Mouse (Mus musculus): Measurements from ENCODE around the gene Phldb2. TPM values are rescaled to one million over a fixed set of nuclear protein-coding genes. Genes with fewer than 3 reads are reported as not detected.

Phldb2 gene
- total and polyA plus RNA-seq, 2 experiments from 2014 or later, result 32.8 to 33.2 TPM

GRCm38 (mm10) chr16:45832747-45833108 lies 120.7 kb downstream of the Phldb2 start:
- H3K27me3 ChIP-seq (ENCODE audit: control insufficient read depth, insufficient read depth, low read length), result no peaks in the 10 kb centered on the region
- no peaks in the 10 kb centered on the region for H3K9me3 ChIP-seq (replicated peaks; ENCODE audit: control insufficient read depth, low read length)
- TF ChIP-seq CTCF (IDR thresholded peaks at IDR 0.05; ENCODE audit: low read depth) (no peak), EP300 (IDR thresholded peaks at IDR 0.05; ENCODE audit: low read depth) (no peak)
- DNase-seq (ENCODE audit: low spot score) (peak; percentile 38), ATAC-seq (ENCODE audit: insufficient read depth, low read depth) (0 out of 2 replicates have a peak, but pooled peaks have one; percentile 33)
- peaks cover 45% of the 10 kb centered on the region for H3K4me1 ChIP-seq (ENCODE audit: control insufficient read depth, insufficient read depth)
- peaks cover 4% of the 10 kb centered on the region; the same call in 1 of the 2 replicates for H3K36me3 ChIP-seq (replicated peaks; ENCODE audit: control insufficient read depth, insufficient read depth, low read length)
- H3K9ac ChIP-seq (replicated peaks; ENCODE audit: low read depth, low read length), result no peak overlapping the region
- H3K27ac ChIP-seq (ENCODE audit: low read depth), result peak overlapping the region; percentile 67
- 23% methylated on average over 6 of the region's 6 CpGs for WGBS
- no peak overlapping the region for H3K4me3 ChIP-seq (ENCODE audit: low read depth, low read length)
- H3K4me2 ChIP-seq (ENCODE audit: low read depth, low read length), result peak overlapping the region; percentile 1

- WGBS, result 35% methylated on average over 8 of the region's 8 CpGs
- DNase-seq (ENCODE audit: low spot score) (peak; percentile 82), ATAC-seq (ENCODE audit: insufficient read depth, low read depth) (peak; percentile 70)
- Histone ChIP-seq H3K9me3 (replicated peaks; ENCODE audit: control insufficient read depth, low read length) (no peaks in the 10 kb centered on the region), H3K4me1 (ENCODE audit: control insufficient read depth, insufficient read depth) (peaks cover 44% of the 10 kb centered on the region), H3K4me2 (ENCODE audit: low read depth, low read length) (peak overlapping the region; percentile 1; the same call in 1 of the 2 replicates), H3K27me3 (ENCODE audit: control insufficient read depth, insufficient read depth, low read length) (no peaks in the 10 kb centered on the region), H3K27ac (ENCODE audit: low read depth) (peak overlapping the region; percentile 67), H3K9ac (replicated peaks; ENCODE audit: low read depth, low read length) (no peak overlapping the region), H3K4me3 (ENCODE audit: low read depth, low read length) (no peak overlapping the region), H3K36me3 (replicated peaks; ENCODE audit: control insufficient read depth, insufficient read depth, low read length) (peaks cover 4% of the 10 kb centered on the region; the same call in 1 of the 2 replicates)
- TF ChIP-seq CTCF (IDR thresholded peaks at IDR 0.05; ENCODE audit: low read depth), result peak; percentile 49
- TF ChIP-seq EP300 (IDR thresholded peaks at IDR 0.05; ENCODE audit: low read depth), result no peak; the same call in 1 of the 2 replicates
Measured at GRCm38 (mm10) chr16:45832061-45832746, 121.2 kb downstream of the Phldb2 start.

DNA sequence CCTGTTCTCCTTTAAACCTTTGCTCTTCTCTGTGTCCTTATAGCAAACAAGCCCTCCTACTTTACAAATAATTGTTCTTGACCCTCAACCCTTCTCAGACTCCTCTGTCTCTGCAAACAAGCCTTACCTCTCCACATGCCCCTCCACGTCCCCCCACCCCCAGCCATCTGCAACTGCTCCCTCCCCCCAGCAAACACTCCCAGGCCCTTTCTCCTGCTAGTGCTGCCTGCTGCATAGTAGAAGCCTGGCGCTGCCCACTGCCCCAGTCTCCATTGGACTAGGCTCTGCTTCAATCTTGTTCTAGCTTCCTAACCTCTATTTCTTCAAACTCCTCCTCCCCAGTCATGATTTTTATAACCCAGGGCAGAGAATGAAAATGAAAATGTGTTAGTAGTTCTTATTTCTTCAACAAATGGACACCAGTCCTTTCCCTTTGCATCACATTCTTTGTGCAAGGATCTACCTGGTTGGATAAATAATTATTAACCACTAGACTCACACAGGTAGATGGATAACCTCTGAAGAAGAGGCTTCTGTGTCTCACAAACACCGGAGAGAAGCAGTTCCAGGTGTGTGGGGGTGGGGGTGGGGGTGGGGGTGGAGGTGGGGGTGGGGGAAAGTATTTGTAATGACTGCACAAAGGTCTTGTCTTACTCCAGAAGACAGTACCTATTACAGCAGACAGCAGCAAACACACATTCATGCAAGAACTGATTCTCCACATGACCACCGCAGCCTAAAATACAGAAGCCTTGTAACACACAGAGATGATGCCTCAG lies 122.1 kb downstream of the Phldb2 start:
- ATAC-seq (ENCODE audit: insufficient read depth, low read depth) (no peak), DNase-seq (ENCODE audit: low spot score) (no peak)
- H3K36me3 ChIP-seq (replicated peaks; ENCODE audit: control insufficient read depth, insufficient read depth, low read length), result peaks cover 4% of the 10 kb centered on the region; the same call in 1 of the 2 replicates
- no peak overlapping the region for H3K4me2 ChIP-seq (ENCODE audit: low read depth, low read length)
- no peak overlapping the region for H3K4me3 ChIP-seq (ENCODE audit: low read depth, low read length)
- H3K9ac ChIP-seq (replicated peaks; ENCODE audit: low read depth, low read length), result no peak overlapping the region
- WGBS, result 67% methylated on average over 4 of the region's 4 CpGs
- no peaks in the 10 kb centered on the region for H3K9me3 ChIP-seq (replicated peaks; ENCODE audit: control insufficient read depth, low read length)
- peak overlapping the region; percentile 67 for H3K27ac ChIP-seq (ENCODE audit: low read depth)
- no peak for TF ChIP-seq CTCF (IDR thresholded peaks at IDR 0.05; ENCODE audit: low read depth)
- TF ChIP-seq EP300 (IDR thresholded peaks at IDR 0.05; ENCODE audit: low read depth), result no peak
- H3K27me3 ChIP-seq (ENCODE audit: control insufficient read depth, insufficient read depth, low read length), result no peaks in the 10 kb centered on the region
- H3K4me1 ChIP-seq (ENCODE audit: control insufficient read depth, insufficient read depth), result peaks cover 37% of the 10 kb centered on the region

- H3K27ac ChIP-seq (ENCODE audit: low read depth), result no peak overlapping the region
- TF ChIP-seq CTCF (IDR thresholded peaks at IDR 0.05; ENCODE audit: low read depth) (no peak), EP300 (IDR thresholded peaks at IDR 0.05; ENCODE audit: low read depth) (no peak)
- H3K9me3 ChIP-seq (replicated peaks; ENCODE audit: control insufficient read depth, low read length), result no peaks in the 10 kb centered on the region
- WGBS, result 79% methylated on average over 11 of the region's 11 CpGs
- no peak overlapping the region for H3K9ac ChIP-seq (replicated peaks; ENCODE audit: low read depth, low read length)
- H3K27me3 ChIP-seq (ENCODE audit: control insufficient read depth, insufficient read depth, low read length), result no peaks in the 10 kb centered on the region
- DNase-seq (ENCODE audit: low spot score) (no peak), ATAC-seq (ENCODE audit: insufficient read depth, low read depth) (no peak)
- H3K4me2 ChIP-seq (ENCODE audit: low read depth, low read length), result no peak overlapping the region
- H3K36me3 ChIP-seq (replicated peaks; ENCODE audit: control insufficient read depth, insufficient read depth, low read length), result peaks cover 7% of the 10 kb centered on the region
- peaks cover 29% of the 10 kb centered on the region for H3K4me1 ChIP-seq (ENCODE audit: control insufficient read depth, insufficient read depth)
- H3K4me3 ChIP-seq (ENCODE audit: low read depth, low read length), result no peak overlapping the region
Measured at GRCm38 (mm10) chr16:45830096-45830866, 123.1 kb downstream of the Phldb2 start.

GRCm38 (mm10) chr16:45825309-45825708 lies 128.1 kb downstream of the Phldb2 start:
- peaks cover 5% of the 10 kb centered on the region for H3K4me1 ChIP-seq (ENCODE audit: control insufficient read depth, insufficient read depth)
- H3K27me3 ChIP-seq (ENCODE audit: control insufficient read depth, insufficient read depth, low read length), result no peaks in the 10 kb centered on the region
- peaks cover 30% of the 10 kb centered on the region for H3K36me3 ChIP-seq (replicated peaks; ENCODE audit: control insufficient read depth, insufficient read depth, low read length)
- TF ChIP-seq EP300 (IDR thresholded peaks at IDR 0.05; ENCODE audit: low read depth) (no peak), CTCF (IDR thresholded peaks at IDR 0.05; ENCODE audit: low read depth) (no peak)
- H3K9me3 ChIP-seq (replicated peaks; ENCODE audit: control insufficient read depth, low read length), result no peaks in the 10 kb centered on the region
- H3K4me3 ChIP-seq (ENCODE audit: low read depth, low read length), result no peak overlapping the region
- DNase-seq (ENCODE audit: low spot score) (no peak), ATAC-seq (ENCODE audit: insufficient read depth, low read depth) (no peak)
- no peak overlapping the region for H3K27ac ChIP-seq (ENCODE audit: low read depth)
- H3K9ac ChIP-seq (replicated peaks; ENCODE audit: low read depth, low read length), result no peak overlapping the region
- no peak overlapping the region for H3K4me2 ChIP-seq (ENCODE audit: low read depth, low read length)
- 85% methylated on average over 10 of the region's 10 CpGs for WGBS
